Mouse (Mus musculus): Measurements from ENCODE around the gene Adam20. TPM values are rescaled to one million over a fixed set of nuclear protein-coding genes. Genes with fewer than 3 reads are reported as not detected.
"Not testable (repeated sequence)": the region's sequence is repeated elsewhere in the genome, so short reads cannot be mapped to it uniquely, and the experiment has no call there.

The Adam20 gene
- polyA plus RNA-seq (2012; fragmentation: generic; extraction: Trizol) = not detected

- H3K4me2 ChIP-seq (ENCODE audit: low read depth); H3ac ChIP-seq (ENCODE audit: control insufficient read depth, insufficient read length); H3K36me3 ChIP-seq (ENCODE audit: control insufficient read depth, insufficient read depth); H3K4me3 ChIP-seq; H3K27me3 ChIP-seq (ENCODE audit: control insufficient read depth, insufficient read depth, insufficient read length); H3K79me2 ChIP-seq (ENCODE audit: control insufficient read depth, insufficient read depth): not testable (repeated sequence)
Observed at GRCm38 (mm10) chr8:40792973-40793372, at the start of gene Adam20. Gene Adam20 (plus strand): TSS chr8:40793273.

DNA sequence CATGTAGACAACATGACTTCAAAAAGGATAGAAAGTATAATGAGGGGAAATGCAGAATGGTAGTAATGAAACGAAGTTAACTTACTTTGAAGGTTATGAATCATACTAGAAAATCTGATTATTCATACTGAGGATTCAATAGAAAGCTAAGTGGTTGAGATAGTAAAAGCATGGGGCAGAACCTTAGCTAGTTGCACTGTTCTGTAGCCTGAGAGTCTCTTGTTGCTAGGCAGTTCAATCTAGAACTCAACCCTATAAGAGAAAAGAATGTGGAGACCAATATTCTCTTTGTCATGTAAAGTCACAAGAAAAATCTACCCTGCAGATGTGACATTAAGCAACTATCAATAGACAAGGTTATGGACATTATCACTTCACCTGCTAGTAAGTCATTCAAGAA, 41.2 kb upstream of the Adam20 start, which contains the start of gene Adam25:
Adam25 (plus strand) TSS at position 301 of the 400 bp plus-strand sequence.
- not testable (repeated sequence) for H3K4me3 ChIP-seq; H3K36me3 ChIP-seq (ENCODE audit: control insufficient read depth, insufficient read depth); H3K79me2 ChIP-seq (ENCODE audit: control insufficient read depth, insufficient read depth)

DNA sequence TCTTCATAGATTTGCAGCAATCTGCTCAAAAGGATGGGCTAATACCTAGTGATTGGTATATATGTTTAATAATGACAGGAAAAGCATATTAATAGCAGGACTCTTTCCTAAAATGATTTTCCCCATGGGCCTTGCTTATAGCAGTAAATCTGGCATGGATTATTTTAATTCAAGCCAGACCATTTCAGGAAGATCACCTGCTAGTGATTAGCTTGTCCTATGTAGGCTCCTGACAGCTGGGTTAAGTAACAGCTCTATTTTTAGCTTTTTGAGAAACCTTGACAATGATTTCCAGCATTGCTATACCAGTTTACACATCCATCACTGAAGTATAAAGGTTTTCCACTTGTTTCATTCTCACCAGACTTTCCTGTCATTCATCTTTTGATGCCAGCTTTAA, 9.8 kb upstream of the Adam20 start:
- no peak overlapping the region for H3ac ChIP-seq (ENCODE audit: control insufficient read depth, insufficient read length)
- H3K36me3 ChIP-seq (ENCODE audit: control insufficient read depth, insufficient read depth) = no peaks in the 10 kb centered on the region
- no peaks in the 10 kb centered on the region for H3K79me2 ChIP-seq (ENCODE audit: control insufficient read depth, insufficient read depth)
- TF ChIP-seq TCF12 (IDR thresholded peaks at IDR 0.05; ENCODE audit: insufficient read depth, poor library complexity, severe bottlenecking) (no peak), MYOG (IDR thresholded peaks at IDR 0.05; ENCODE audit: control insufficient read depth in 1 of 3, insufficient read depth in 1 of 3, insufficient read length in 2 of 3, low read depth in 2 of 3) (no peak), POLR2A (IDR thresholded peaks at IDR 0.05; ENCODE audit: insufficient read length, low read depth) (no peak), TCF3 (IDR thresholded peaks at IDR 0.05; ENCODE audit: insufficient read length, low read depth) (no peak), REST (IDR thresholded peaks at IDR 0.05; ENCODE audit: insufficient read depth, insufficient read length) (no peak), CEBPB (IDR thresholded peaks at IDR 0.05; ENCODE audit: insufficient read depth, poor library complexity, severe bottlenecking) (no peak), POLR2AphosphoS2 (IDR thresholded peaks at IDR 0.05; ENCODE audit: insufficient read length, low read depth) (no peak), SRF (IDR thresholded peaks at IDR 0.05; ENCODE audit: control insufficient read depth, insufficient read length, low read depth) (no peak)
- no peak overlapping the region for H3K4me3 ChIP-seq
- no peak overlapping the region for H3K4me2 ChIP-seq (ENCODE audit: low read depth)
- H3K27me3 ChIP-seq (ENCODE audit: control insufficient read depth, insufficient read depth, insufficient read length) = no peaks in the 10 kb centered on the region

More for the DNA sequence above, 41.2 kb upstream of the Adam20 start, which contains the start of gene Adam25:
- H3K27me3 ChIP-seq (ENCODE audit: control insufficient read depth, insufficient read depth, insufficient read length); H3K4me2 ChIP-seq (ENCODE audit: low read depth); H3ac ChIP-seq (ENCODE audit: control insufficient read depth, insufficient read length): not testable (repeated sequence)

DNA sequence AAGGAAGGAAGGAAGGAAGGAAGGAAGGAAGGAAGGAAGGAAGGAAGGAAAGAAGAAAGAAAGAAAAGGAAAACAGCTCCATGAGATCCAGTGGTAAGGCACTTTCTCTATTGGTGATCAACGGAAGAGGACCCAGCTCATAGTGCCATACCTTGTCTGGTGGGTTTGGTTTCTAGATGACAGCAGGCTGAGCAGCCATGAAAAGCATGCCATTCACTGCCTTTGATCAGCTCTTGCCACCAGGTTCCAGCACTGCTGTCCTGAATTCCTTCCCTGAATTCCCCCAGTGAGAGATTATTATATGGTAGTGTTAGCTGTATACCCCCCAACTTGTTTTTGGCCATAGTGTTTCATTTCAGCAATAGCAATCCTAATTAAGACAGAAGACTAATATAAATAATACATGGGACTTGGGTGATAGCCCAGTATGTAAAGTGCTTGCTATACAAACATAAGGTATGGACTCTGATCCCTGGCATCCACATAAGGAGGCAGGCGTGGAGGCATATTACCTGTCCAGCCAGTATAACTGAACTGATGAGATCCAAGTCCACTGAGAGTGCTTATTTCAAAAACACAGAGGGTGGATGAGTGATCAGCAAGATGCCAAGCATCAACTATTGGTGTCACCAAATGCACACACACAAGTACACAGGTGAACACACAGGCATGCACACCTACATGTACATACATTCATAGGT, 10.5 kb downstream of the Adam20 start:
- no peak overlapping the region for H3ac ChIP-seq (ENCODE audit: control insufficient read depth, insufficient read length)
- no peak overlapping the region for H3K4me3 ChIP-seq
- H3K36me3 ChIP-seq (ENCODE audit: control insufficient read depth, insufficient read depth) = no peaks in the 10 kb centered on the region
- TF ChIP-seq MYOD1 (IDR thresholded peaks at IDR 0.05; ENCODE audit: control insufficient read depth in 1 of 3, insufficient read length in 2 of 3, low read depth in 2 of 3) = no peak
- TF ChIP-seq MYOG (IDR thresholded peaks at IDR 0.05; ENCODE audit: control insufficient read depth in 1 of 3, insufficient read depth in 1 of 3, insufficient read length in 2 of 3, low read depth in 2 of 3) = no peak
- no peak for TF ChIP-seq CEBPB (IDR thresholded peaks at IDR 0.05; ENCODE audit: insufficient read depth, poor library complexity, severe bottlenecking)
- no peak for TF ChIP-seq TCF3 (IDR thresholded peaks at IDR 0.05; ENCODE audit: insufficient read length, low read depth)
- no peak for TF ChIP-seq E2F4 (IDR thresholded peaks at IDR 0.05; ENCODE audit: insufficient read depth)
- no peak for TF ChIP-seq TCF12 (IDR thresholded peaks at IDR 0.05; ENCODE audit: insufficient read depth, poor library complexity, severe bottlenecking)
- no peak for TF ChIP-seq REST (IDR thresholded peaks at IDR 0.05; ENCODE audit: insufficient read depth, insufficient read length)
- no peak for TF ChIP-seq SRF (IDR thresholded peaks at IDR 0.05; ENCODE audit: control insufficient read depth, insufficient read length, low read depth)
- TF ChIP-seq POLR2A (IDR thresholded peaks at IDR 0.05; ENCODE audit: insufficient read length, low read depth) = no peak
- TF ChIP-seq MAX (IDR thresholded peaks at IDR 0.05; ENCODE audit: low read depth) = no peak
- no peaks in the 10 kb centered on the region for H3K79me2 ChIP-seq (ENCODE audit: control insufficient read depth, insufficient read depth)
- no peak overlapping the region for H3K4me2 ChIP-seq (ENCODE audit: low read depth)
- H3K27me3 ChIP-seq (ENCODE audit: control insufficient read depth, insufficient read depth, insufficient read length) = no peaks in the 10 kb centered on the region

Other genes with a start within 250 kb of the Adam20 start
- gene Adam24, start 118.2 kb upstream of the Adam20 start, polyA plus RNA-seq (2012; fragmentation: generic; extraction: Trizol) = not detected
- not detected for gene Adam25, start 41.1 kb upstream of the Adam20 start, polyA plus RNA-seq (2012; fragmentation: generic; extraction: Trizol)
- gene Adam39, start 29.7 kb downstream of the Adam20 start, polyA plus RNA-seq (2012; fragmentation: generic; extraction: Trizol) = not detected

Measured in myocyte (in vitro differentiated cells).